Mouse (Mus musculus): ENCODE measurements at regions not wholly inside any gene's neighbourhood (a gene's known extent, or its start where the extent isn't known, plus 50 kb on each side); places are given as distances from the start of the nearest gene placed in this dataset.

DNA sequence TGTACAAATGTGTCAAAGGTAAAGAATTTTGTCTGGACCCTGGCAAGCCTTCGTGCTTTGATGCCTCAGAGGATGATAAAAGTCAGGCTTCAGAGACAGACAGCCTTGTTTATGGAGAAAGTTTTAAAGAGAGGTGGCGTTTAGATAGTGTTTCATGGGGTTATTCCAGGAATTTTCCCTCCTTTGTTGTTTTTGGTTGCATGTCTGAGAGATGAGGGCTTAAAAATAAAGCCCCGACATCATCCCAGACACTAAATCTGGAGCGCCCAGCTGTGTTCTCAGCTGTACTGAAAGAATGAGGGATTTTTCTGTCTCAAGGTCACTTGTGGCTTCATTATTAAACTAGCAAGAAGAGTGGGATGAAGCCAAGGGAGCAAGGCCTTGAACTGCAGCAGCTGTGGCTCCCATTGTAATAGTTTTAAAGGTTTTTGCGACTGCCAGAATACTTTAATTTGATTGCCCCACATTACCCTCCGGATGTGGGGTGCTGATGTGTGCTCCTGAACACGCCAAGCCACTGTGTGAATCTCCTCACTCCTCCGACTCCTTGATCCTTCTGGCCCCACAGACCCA lies 112.3 kb upstream of the Foxa2 start:
- DNase-seq (ENCODE audit: low read depth, low spot score) = no peak
- H3K9me3 ChIP-seq (replicated peaks; ENCODE audit: insufficient read depth, low read length) = no peaks in the 10 kb centered on the region
- TF ChIP-seq USF2 (IDR thresholded peaks at IDR 0.05; ENCODE audit: borderline replicate concordance in 1 of 2, insufficient read depth in 1 of 2, low read depth in 1 of 2, low read length in 2 of 2) (no peak), RAD21 (IDR thresholded peaks at IDR 0.05; ENCODE audit: low read depth, low read length) (no peak), KAT2A (conservative IDR thresholded peaks at IDR 0.05; ENCODE audit: low read depth, low read length) (no peak), UBTF (IDR thresholded peaks at IDR 0.05; ENCODE audit: borderline replicate concordance, insufficient read depth, low read depth, low read length) (no peak), USF1 (IDR thresholded peaks at IDR 0.05; ENCODE audit: low read depth, low read length) (no peak), SMC3 (IDR thresholded peaks at IDR 0.05; ENCODE audit: low read depth, low read length) (no peak), POLR2AphosphoS5 (IDR thresholded peaks at IDR 0.05; ENCODE audit: borderline replicate concordance, low read depth, low read length) (no peak), ELF1 (IDR thresholded peaks at IDR 0.05; ENCODE audit: low read depth, low read length) (no peak), ETS1 (IDR thresholded peaks at IDR 0.05; ENCODE audit: low read depth, low read length) (no peak), GABPA (IDR thresholded peaks at IDR 0.05; ENCODE audit: low read depth, low read length) (no peak), SIN3A (IDR thresholded peaks at IDR 0.05; ENCODE audit: low read length) (no peak), NRF1 (IDR thresholded peaks at IDR 0.05; ENCODE audit: insufficient read depth, low read depth, low read length, poor library complexity, severe bottlenecking) (no peak), POLR2A (IDR thresholded peaks at IDR 0.05; ENCODE audit: control insufficient read depth in 1 of 2, insufficient read depth in 1 of 2, low read depth in 1 of 2, low read length in 2 of 2, poor library complexity in 1 of 2) (no peak), TAL1 (IDR thresholded peaks at IDR 0.05; ENCODE audit: low read length) (no peak), MAZ (IDR thresholded peaks at IDR 0.05; ENCODE audit: low read depth, low read length) (no peak), MAFK (IDR thresholded peaks at IDR 0.05; ENCODE audit: borderline replicate concordance, low read depth, low read length) (no peak), POLR2AphosphoS2 (IDR thresholded peaks at IDR 0.05; ENCODE audit: low read length) (no peak), ZC3H11A (IDR thresholded peaks at IDR 0.05; ENCODE audit: low read depth, low read length) (no peak), TCF12 (IDR thresholded peaks at IDR 0.05; ENCODE audit: low read depth, low read length) (no peak)
- H3K27me3 ChIP-seq (ENCODE audit: control insufficient read depth in 1 of 2, insufficient read depth in 2 of 2, low read length in 2 of 2) = no peaks in the 10 kb centered on the region
- H3K4me1 ChIP-seq (ENCODE audit: control insufficient read depth in 1 of 2, insufficient read depth in 2 of 2, low read length in 2 of 2) = no peaks in the 10 kb centered on the region
- H3K79me2 ChIP-seq (ENCODE audit: control insufficient read depth, insufficient read depth, low read length, poor library complexity) = no peaks in the 10 kb centered on the region
- no peak overlapping the region for H3K9ac ChIP-seq (ENCODE audit: control insufficient read depth, low read depth, low read length, poor library complexity, severe bottlenecking)
- no peaks in the 10 kb centered on the region for H3K36me3 ChIP-seq (ENCODE audit: control insufficient read depth in 1 of 2, insufficient read depth in 2 of 2, low read length in 2 of 2)
- H3K4me3 ChIP-seq (ENCODE audit: control insufficient read depth in 1 of 2, insufficient read depth in 1 of 2, low read depth in 2 of 2, low read length in 2 of 2) = no peak overlapping the region
- H3K27ac ChIP-seq (ENCODE audit: control insufficient read depth, low read depth, low read length) = no peak overlapping the region

GRCm38 (mm10) chr2:148160997-148161396 lies 114.2 kb upstream of the Foxa2 start:
- Histone ChIP-seq H3K9me3 (replicated peaks; ENCODE audit: insufficient read depth, low read length) (no peaks in the 10 kb centered on the region), H3K27ac (ENCODE audit: control insufficient read depth, low read depth, low read length) (no peak overlapping the region), H3K4me1 (ENCODE audit: control insufficient read depth in 1 of 2, insufficient read depth in 2 of 2, low read length in 2 of 2) (no peaks in the 10 kb centered on the region), H3K27me3 (ENCODE audit: control insufficient read depth in 1 of 2, insufficient read depth in 2 of 2, low read length in 2 of 2) (no peaks in the 10 kb centered on the region), H3K4me3 (ENCODE audit: control insufficient read depth in 1 of 2, insufficient read depth in 1 of 2, low read depth in 2 of 2, low read length in 2 of 2) (no peak overlapping the region), H3K79me2 (ENCODE audit: control insufficient read depth, insufficient read depth, low read length, poor library complexity) (no peaks in the 10 kb centered on the region), H3K9ac (ENCODE audit: control insufficient read depth, low read depth, low read length, poor library complexity, severe bottlenecking) (no peak overlapping the region), H3K36me3 (ENCODE audit: control insufficient read depth in 1 of 2, insufficient read depth in 2 of 2, low read length in 2 of 2) (no peaks in the 10 kb centered on the region)
- TF ChIP-seq E2F4 (IDR thresholded peaks at IDR 0.05; ENCODE audit: borderline replicate concordance, low read depth, low read length) = no peak
- TF ChIP-seq ZNF384 (IDR thresholded peaks at IDR 0.05; ENCODE audit: low read depth, low read length) = no peak
- TF ChIP-seq JUND (IDR thresholded peaks at IDR 0.05; ENCODE audit: low read depth, low read length) = no peak
- TF ChIP-seq HCFC1 (IDR thresholded peaks at IDR 0.05; ENCODE audit: low read depth, low read length) = no peak
- TF ChIP-seq MXI1 (IDR thresholded peaks at IDR 0.05; ENCODE audit: low read depth, low read length) = no peak
- TF ChIP-seq MAZ (IDR thresholded peaks at IDR 0.05; ENCODE audit: low read depth, low read length) = no peak
- TF ChIP-seq POLR2AphosphoS5 (IDR thresholded peaks at IDR 0.05; ENCODE audit: borderline replicate concordance, low read depth, low read length) = no peak
- TF ChIP-seq MYC (IDR thresholded peaks at IDR 0.05; ENCODE audit: low read depth, low read length) = no peak
- TF ChIP-seq CHD1 (IDR thresholded peaks at IDR 0.05; ENCODE audit: low read depth, low read length) = no peak
- TF ChIP-seq CHD2 (IDR thresholded peaks at IDR 0.05; ENCODE audit: low read length) = no peak
- no peak for TF ChIP-seq MAFK (IDR thresholded peaks at IDR 0.05; ENCODE audit: borderline replicate concordance, low read depth, low read length)
- TF ChIP-seq SIN3A (IDR thresholded peaks at IDR 0.05; ENCODE audit: low read length) = no peak
- TF ChIP-seq ETS1 (IDR thresholded peaks at IDR 0.05; ENCODE audit: low read depth, low read length) = no peak
- no peak for TF ChIP-seq SMC3 (IDR thresholded peaks at IDR 0.05; ENCODE audit: low read depth, low read length)
- TF ChIP-seq USF1 (IDR thresholded peaks at IDR 0.05; ENCODE audit: low read depth, low read length) = no peak
- TF ChIP-seq EP300 (IDR thresholded peaks at IDR 0.05; ENCODE audit: low read depth in 1 of 2, low read length in 2 of 2) = no peak
- no peak for TF ChIP-seq RAD21 (IDR thresholded peaks at IDR 0.05; ENCODE audit: low read depth, low read length)
- TF ChIP-seq ELF1 (IDR thresholded peaks at IDR 0.05; ENCODE audit: low read depth, low read length) = no peak
- TF ChIP-seq POLR2A (IDR thresholded peaks at IDR 0.05; ENCODE audit: control insufficient read depth in 1 of 2, insufficient read depth in 1 of 2, low read depth in 1 of 2, low read length in 2 of 2, poor library complexity in 1 of 2) = no peak
- TF ChIP-seq ZKSCAN1 (IDR thresholded peaks at IDR 0.05; ENCODE audit: low read depth, low read length) = no peak
- no peak for DNase-seq (ENCODE audit: low read depth, low spot score)
